In the genomic region with DNA sequence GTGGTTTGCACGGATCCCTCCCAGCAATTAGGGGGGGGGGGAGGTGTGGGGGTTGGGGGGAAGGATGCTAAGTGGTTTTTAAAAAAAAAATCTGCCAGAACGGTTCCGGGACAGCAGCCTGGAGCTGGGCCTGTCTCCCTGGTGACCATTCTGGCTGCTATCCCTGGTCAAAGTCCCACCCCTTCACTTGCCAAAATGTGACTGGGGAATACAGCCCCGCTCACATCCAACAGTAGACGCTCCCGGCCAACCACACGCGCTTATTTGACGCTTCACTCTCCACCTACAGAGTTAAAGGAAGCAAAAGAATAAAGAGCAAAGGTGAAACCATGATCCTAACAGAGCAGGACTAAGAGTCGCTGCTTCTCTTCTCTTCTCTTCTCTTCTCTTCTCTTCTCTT, we compare ENCODE assay signal across 10 mouse cellular contexts. TPM values are rescaled to one million over a fixed set of nuclear protein-coding genes. Genes with fewer than 3 reads are reported as not detected.
DNase-seq lines count a peak whose midpoint lies in the region; ATAC-seq and TF ChIP-seq lines count a peak whose summit lies in the region.
"Had no signal": no experiment of that assay in that cellular context is flagged by ENCODE, and none has a peak within 500 bp of the region (broad histone marks: within the 10 kb centered on the region; RNA-seq: fewer than 3 reads in every experiment).

No protein-coding gene starts in this region.

- H3K4me3 ChIP-seq in midbrain, postnatal 0 days (ENCODE audit: low read depth, low read length) = no peak overlapping the region
- no peak overlapping the region for H3K4me3 ChIP-seq in midbrain, embryonic 13.5 days (replicated peaks)
- no peak overlapping the region for H3K4me3 ChIP-seq in midbrain, embryonic 15.5 days
- H3K4me3 ChIP-seq in hindbrain, embryonic 14.5 days (replicated peaks; ENCODE audit: low read length) = no peak overlapping the region

- peak; percentile 62 to 63 for DNase-seq in cerebellum, postnatal 14 days
- DNase-seq in cerebellum, adult 9-10 months = no peak
- DNase-seq in midbrain, postnatal 0 days (ENCODE audit: low spot score) = peak; percentile 79
- DNase-seq in heart, postnatal 36 days = peak; percentile 61 to 68
- DNase-seq in lung, postnatal 36 days = peak; percentile 59
- no peak for DNase-seq in hindbrain, embryonic 14.5 days (ENCODE audit: low spot score)

- H3K27ac ChIP-seq in midbrain, postnatal 0 days (ENCODE audit: low read depth, low read length) = no peak overlapping the region
- no peak overlapping the region for H3K27ac ChIP-seq in midbrain, embryonic 13.5 days
- no peak overlapping the region for H3K27ac ChIP-seq in midbrain, embryonic 15.5 days
- H3K27ac ChIP-seq in hindbrain, embryonic 14.5 days = no peak overlapping the region

- H3K36me3 ChIP-seq in midbrain, postnatal 0 days (ENCODE audit: insufficient read depth, low read length) = no peaks in the 10 kb centered on the region
- no peaks in the 10 kb centered on the region for H3K36me3 ChIP-seq in midbrain, embryonic 13.5 days
- no peaks in the 10 kb centered on the region for H3K36me3 ChIP-seq in midbrain, embryonic 15.5 days (replicated peaks)
- H3K36me3 ChIP-seq in hindbrain, embryonic 14.5 days (replicated peaks; ENCODE audit: control insufficient read depth, insufficient read depth) = no peaks in the 10 kb centered on the region

- H3K4me1 ChIP-seq in midbrain, postnatal 0 days (ENCODE audit: insufficient read depth, low read length) = no peaks in the 10 kb centered on the region
- no peaks in the 10 kb centered on the region for H3K4me1 ChIP-seq in midbrain, embryonic 13.5 days (replicated peaks)
- no peaks in the 10 kb centered on the region for H3K4me1 ChIP-seq in midbrain, embryonic 15.5 days
- H3K4me1 ChIP-seq in hindbrain, embryonic 14.5 days (replicated peaks; ENCODE audit: control insufficient read depth, insufficient read depth, low read length) = no peaks in the 10 kb centered on the region

- H3K27me3 ChIP-seq in midbrain, postnatal 0 days (ENCODE audit: insufficient read depth, low read length) = no peaks in the 10 kb centered on the region
- no peaks in the 10 kb centered on the region for H3K27me3 ChIP-seq in midbrain, embryonic 13.5 days
- H3K27me3 ChIP-seq in midbrain, embryonic 15.5 days (replicated peaks) = no peaks in the 10 kb centered on the region
- H3K27me3 ChIP-seq in hindbrain, embryonic 14.5 days (ENCODE audit: control insufficient read depth, insufficient read depth, low read length) = no peaks in the 10 kb centered on the region

- 17% methylated on average over 10 of the region's 10 CpGs for WGBS in midbrain, postnatal 0 days
- 22% methylated on average over 10 of the region's 10 CpGs for WGBS in midbrain, embryonic 13.5 days
- WGBS in midbrain, embryonic 15.5 days = 19% methylated on average over 10 of the region's 10 CpGs
- 19% methylated on average over 10 of the region's 10 CpGs for WGBS in hindbrain, embryonic 14.5 days

- H3K9me3 ChIP-seq in midbrain, postnatal 0 days (ENCODE audit: low read length) = no peaks in the 10 kb centered on the region
- no peaks in the 10 kb centered on the region for H3K9me3 ChIP-seq in midbrain, embryonic 13.5 days
- H3K9me3 ChIP-seq in midbrain, embryonic 15.5 days = no peaks in the 10 kb centered on the region
- peaks cover 5% of the 10 kb centered on the region for H3K9me3 ChIP-seq in hindbrain, embryonic 14.5 days (ENCODE audit: control insufficient read depth, low read length)

- H3K9ac ChIP-seq in midbrain, postnatal 0 days (replicated peaks; ENCODE audit: low read length, poor library complexity, severe bottlenecking) = no peak overlapping the region
- no peak overlapping the region for H3K9ac ChIP-seq in midbrain, embryonic 13.5 days (replicated peaks)
- no peak overlapping the region for H3K9ac ChIP-seq in midbrain, embryonic 15.5 days
- H3K9ac ChIP-seq in hindbrain, embryonic 14.5 days = no peak overlapping the region

- no peak overlapping the region for H3K4me2 ChIP-seq in midbrain, postnatal 0 days (ENCODE audit: low read depth, low read length, poor library complexity, severe bottlenecking)
- no peak overlapping the region for H3K4me2 ChIP-seq in midbrain, embryonic 13.5 days (replicated peaks)
- no peak overlapping the region for H3K4me2 ChIP-seq in midbrain, embryonic 15.5 days
- H3K4me2 ChIP-seq in hindbrain, embryonic 14.5 days (replicated peaks) = no peak overlapping the region

- no peak for ATAC-seq in midbrain, postnatal 0 days (ENCODE audit: low FRiP score)
- ATAC-seq in midbrain, embryonic 13.5 days = no peak
- ATAC-seq in midbrain, embryonic 15.5 days (replicated peaks) = no peak
- no peak for ATAC-seq in hindbrain, embryonic 14.5 days (ENCODE audit: low FRiP score)

- no peak for TF ChIP-seq CTCF in midbrain, postnatal 0 days (IDR thresholded peaks at IDR 0.05)

- intact Hi-C loops in heart, postnatal 36 days (cut with DNase I) = no loop called here

RNA-seq across cellular contexts. Expression of gene Gm42791, which starts 42.8 kb away (rescaled TPM):
- not detected in 2 replicates for total RNA-seq in midbrain, postnatal 0 days (2014; rRNA removed)
- polyA plus RNA-seq in midbrain, postnatal 0 days (2015; fragmentation: Nextera tagmentation; extraction: Ambion mirVana) = 2.1 and 3.1 TPM in 2 replicates
- polyA plus RNA-seq in midbrain, embryonic 13.5 days (2015; fragmentation: Nextera tagmentation; extraction: Ambion mirVana) = 2.0 and 3.6 TPM in 2 replicates
- 1 to 10 TPM; 1.1 to 5.5 TPM for total RNA-seq in heart, postnatal 36 days (2021)
- 6.5 and 8.6 TPM in 2 replicates for polyA plus RNA-seq in midbrain, embryonic 15.5 days (2015; fragmentation: Nextera tagmentation; extraction: Ambion mirVana)
- 0.33 and 2.6 TPM in 2 replicates for polyA plus RNA-seq in hindbrain, embryonic 14.5 days (2014; fragmentation: Nextera tagmentation; extraction: Ambion mirVana)
- polyA plus RNA-seq: C2C12; spleen, adult 2 months had no signal

Comparison
In these comparisons a context has a peak if more than half of its experiments do, and no peak if none do; other contexts are left out.
1. DNase-seq: peak in cerebellum, postnatal 14 days (2 of 2), midbrain, postnatal 0 days (single experiment), heart, postnatal 36 days (2 of 2) and lung, postnatal 36 days (single experiment); none in cerebellum, adult 9-10 months (single experiment) and hindbrain, embryonic 14.5 days (single experiment).